Comparison of ENCODE assay signal across 12 mouse cellular contexts in the genomic region with DNA sequence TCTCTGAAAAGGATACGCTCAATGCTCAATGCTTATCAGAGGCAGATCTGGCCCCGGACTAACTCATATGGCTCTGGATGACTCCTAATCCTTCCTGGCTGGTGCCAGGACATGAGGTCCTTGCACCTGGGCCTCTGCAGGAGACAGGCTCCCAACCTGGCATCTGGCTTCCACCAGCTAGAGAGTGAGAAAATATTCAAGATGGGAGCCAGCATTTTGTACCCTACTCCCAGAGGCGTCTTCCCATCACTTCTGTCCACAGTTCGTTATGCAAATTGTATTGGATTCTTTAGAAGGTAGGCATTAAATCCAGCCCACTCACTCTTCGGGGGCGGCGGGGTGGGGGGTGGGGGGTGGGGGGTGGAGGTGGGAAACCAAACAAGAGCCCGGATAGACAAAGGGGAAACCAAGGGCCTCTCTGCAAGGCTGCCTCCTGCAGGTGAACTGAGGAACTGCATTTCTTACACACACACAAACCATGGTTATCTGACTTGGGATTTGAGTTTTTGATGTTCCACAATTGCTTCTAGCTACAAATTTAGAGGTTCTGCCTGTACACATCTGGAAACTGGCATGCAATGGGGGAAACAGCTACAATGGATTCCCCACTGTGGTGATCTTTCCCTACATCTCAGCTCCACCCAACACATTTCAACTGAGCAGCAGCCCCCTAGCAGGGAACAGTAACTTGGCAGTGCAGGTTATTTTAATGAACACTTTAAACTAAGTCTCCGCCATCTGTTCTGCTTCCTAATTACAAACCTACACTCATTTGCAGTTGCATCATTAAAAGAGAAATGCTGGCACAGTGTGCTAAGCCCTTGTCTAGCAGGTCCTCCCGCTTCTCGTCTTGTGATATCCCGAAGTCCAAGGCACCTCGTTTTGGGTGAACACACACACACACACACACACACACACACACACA.
DNase-seq lines count a peak whose midpoint lies in the region; ATAC-seq and TF ChIP-seq lines count a peak whose summit lies in the region.
"Had no signal": no experiment of that assay in that cellular context is flagged by ENCODE, and none has a peak within 500 bp of the region (broad histone marks: within the 10 kb centered on the region; RNA-seq: fewer than 3 reads in every experiment).

No protein-coding gene starts in this region.

- no peak for TF ChIP-seq EP300 in liver, postnatal 0 days (IDR thresholded peaks at IDR 0.05; ENCODE audit: low read depth)

- H3K9me3 ChIP-seq in liver, postnatal 0 days (ENCODE audit: low read length): no peaks in the 10 kb centered on the region
- 0 out of 2 replicates have a peak, but pooled peaks cover 3% of the 10 kb centered on the region for H3K9me3 ChIP-seq in liver, embryonic 12.5 days (replicated peaks)
- no peaks in the 10 kb centered on the region for H3K9me3 ChIP-seq in heart, embryonic 10.5 days
- H3K9me3 ChIP-seq: limb, embryonic 15.5 days had no signal

- no peak for ATAC-seq in liver, postnatal 0 days
- ATAC-seq in liver, embryonic 12.5 days: no peak

- no peaks in the 10 kb centered on the region for H3K36me3 ChIP-seq in liver, postnatal 0 days (replicated peaks; ENCODE audit: insufficient read depth, low read length)
- H3K36me3 ChIP-seq in liver, embryonic 12.5 days: no peaks in the 10 kb centered on the region
- H3K36me3 ChIP-seq in heart, embryonic 10.5 days: no peaks in the 10 kb centered on the region
- H3K36me3 ChIP-seq: G1E; limb, embryonic 15.5 days had no signal

- no peak overlapping the region for H3K9ac ChIP-seq in liver, postnatal 0 days (replicated peaks)
- no peak overlapping the region for H3K9ac ChIP-seq in liver, embryonic 12.5 days
- H3K9ac ChIP-seq: limb, embryonic 15.5 days had no signal

- 80% methylated on average over 13 of the region's 13 CpGs for WGBS in liver, postnatal 0 days (ENCODE audit: insufficient replicate concordance)
- WGBS in liver, embryonic 12.5 days (ENCODE audit: insufficient replicate concordance): 74% methylated on average over 13 of the region's 13 CpGs
- 27% methylated on average over 13 of the region's 13 CpGs for WGBS in olfactory bulb, adult 2 months
- 83% methylated on average over 13 of the region's 13 CpGs for WGBS in heart, embryonic 10.5 days

- no peak overlapping the region for H3K4me2 ChIP-seq in liver, postnatal 0 days (ENCODE audit: low read depth, low read length)
- no peak overlapping the region for H3K4me2 ChIP-seq in liver, embryonic 12.5 days
- H3K4me2 ChIP-seq: limb, embryonic 15.5 days had no signal

- H3K4me1 ChIP-seq in liver, postnatal 0 days (ENCODE audit: insufficient read depth): no peaks in the 10 kb centered on the region
- no peaks in the 10 kb centered on the region for H3K4me1 ChIP-seq in liver, embryonic 12.5 days
- H3K4me1 ChIP-seq in cortical plate, adult 2 months (ENCODE audit: control insufficient read depth, insufficient read depth, low read length): no peaks in the 10 kb centered on the region
- H3K4me1 ChIP-seq in olfactory bulb, adult 2 months (ENCODE audit: control insufficient read depth, insufficient read depth, low read length): peaks cover 11% of the 10 kb centered on the region
- no peaks in the 10 kb centered on the region for H3K4me1 ChIP-seq in heart, embryonic 10.5 days
- H3K4me1 ChIP-seq: limb, embryonic 15.5 days had no signal

- no peak for DNase-seq in liver, postnatal 0 days
- peak; percentile 44 to 50 for DNase-seq in layer of hippocampus, adult 8-10 months (ENCODE audit: low spot score in 2 of 2)
- no peak for DNase-seq in heart, embryonic 10.5 days (ENCODE audit: low spot score)
- no peak for DNase-seq in heart, adult 8-10 months (ENCODE audit: low spot score)
- no peak for DNase-seq in kidney, adult 8-10 months
- DNase-seq: adrenal gland, postnatal 36 days; gastrocnemius, postnatal 14 days had no signal

- no peak overlapping the region for H3K4me3 ChIP-seq in liver, postnatal 0 days (ENCODE audit: low read depth, low read length)
- no peak overlapping the region for H3K4me3 ChIP-seq in liver, embryonic 12.5 days
- H3K4me3 ChIP-seq in cortical plate, adult 2 months (ENCODE audit: insufficient read depth, low read length): no peak overlapping the region
- no peak overlapping the region for H3K4me3 ChIP-seq in olfactory bulb, adult 2 months (ENCODE audit: insufficient read depth, low read depth, low read length)
- no peak overlapping the region for H3K4me3 ChIP-seq in heart, embryonic 10.5 days
- H3K4me3 ChIP-seq: limb, embryonic 15.5 days had no signal

- H3K27ac ChIP-seq in liver, postnatal 0 days (ENCODE audit: low read depth): no peak overlapping the region
- no peak overlapping the region for H3K27ac ChIP-seq in liver, embryonic 12.5 days
- H3K27ac ChIP-seq in cortical plate, adult 2 months (ENCODE audit: insufficient read depth, low read length): no peak overlapping the region
- H3K27ac ChIP-seq in olfactory bulb, adult 2 months (ENCODE audit: insufficient read depth, low read depth, low read length): peak overlapping the region; percentile 84
- H3K27ac ChIP-seq in heart, embryonic 10.5 days: no peak overlapping the region
- H3K27ac ChIP-seq: limb, embryonic 15.5 days had no signal

- TF ChIP-seq CTCF in liver, postnatal 0 days (IDR thresholded peaks at IDR 0.05; ENCODE audit: low read depth): 0 out of 2 replicates have a peak, but pooled peaks have one; percentile 13
- TF ChIP-seq CTCF in cortical plate, adult 2 months (IDR thresholded peaks at IDR 0.05; ENCODE audit: extremely low read depth, insufficient read depth, low read length): peak; percentile 20; the same call in 1 of the 2 replicates
- no peak for TF ChIP-seq CTCF in olfactory bulb, adult 2 months (IDR thresholded peaks at IDR 0.05; ENCODE audit: insufficient read depth, low read depth, low read length)

- no peaks in the 10 kb centered on the region for H3K27me3 ChIP-seq in liver, postnatal 0 days (ENCODE audit: insufficient read depth, low read length)
- no peaks in the 10 kb centered on the region for H3K27me3 ChIP-seq in liver, embryonic 12.5 days (replicated peaks)
- H3K27me3 ChIP-seq in heart, embryonic 10.5 days (ENCODE audit: insufficient read depth, poor library complexity, severe bottlenecking): no peaks in the 10 kb centered on the region
- H3K27me3 ChIP-seq: limb, embryonic 15.5 days had no signal

- no peak for TF ChIP-seq POLR2A in cortical plate, adult 2 months (IDR thresholded peaks at IDR 0.05; ENCODE audit: extremely low read depth, insufficient read depth, low read length)
- TF ChIP-seq POLR2A in olfactory bulb, adult 2 months (IDR thresholded peaks at IDR 0.05; ENCODE audit: insufficient read depth, low read depth, low read length): no peak

Comparison
In these comparisons a context has a peak if more than half of its experiments do, and no peak if none do; other contexts are left out.
1. DNase-seq: peak in layer of hippocampus, adult 8-10 months (2 of 2); none in liver, postnatal 0 days (single experiment), heart, embryonic 10.5 days (single experiment), heart, adult 8-10 months (single experiment) and kidney, adult 8-10 months (0 of 2).